Mouse (Mus musculus): ENCODE results near the gene Acd.

Acd gene

DNA sequence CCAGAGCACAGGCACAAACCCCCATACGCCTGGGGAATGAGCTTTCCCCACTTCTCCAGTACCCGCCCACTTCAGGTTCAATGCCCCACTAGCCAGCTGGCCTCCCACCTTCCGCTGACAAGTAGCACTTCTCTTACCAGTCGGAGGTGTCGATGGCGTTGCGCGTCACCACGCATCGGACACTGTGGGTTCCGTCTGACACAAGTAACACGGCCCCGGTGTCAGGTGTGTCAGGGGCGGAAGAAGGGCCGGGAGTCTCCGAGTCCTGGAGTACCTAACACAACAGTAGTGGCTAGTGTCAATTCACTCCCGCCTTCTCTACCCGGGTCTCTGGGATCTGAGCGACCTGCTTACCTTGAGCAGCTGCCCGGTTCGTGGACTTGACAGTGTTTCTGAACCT lies 336 bp downstream of the Acd start:
- peak; percentile 50 for DNase-seq

DNA sequence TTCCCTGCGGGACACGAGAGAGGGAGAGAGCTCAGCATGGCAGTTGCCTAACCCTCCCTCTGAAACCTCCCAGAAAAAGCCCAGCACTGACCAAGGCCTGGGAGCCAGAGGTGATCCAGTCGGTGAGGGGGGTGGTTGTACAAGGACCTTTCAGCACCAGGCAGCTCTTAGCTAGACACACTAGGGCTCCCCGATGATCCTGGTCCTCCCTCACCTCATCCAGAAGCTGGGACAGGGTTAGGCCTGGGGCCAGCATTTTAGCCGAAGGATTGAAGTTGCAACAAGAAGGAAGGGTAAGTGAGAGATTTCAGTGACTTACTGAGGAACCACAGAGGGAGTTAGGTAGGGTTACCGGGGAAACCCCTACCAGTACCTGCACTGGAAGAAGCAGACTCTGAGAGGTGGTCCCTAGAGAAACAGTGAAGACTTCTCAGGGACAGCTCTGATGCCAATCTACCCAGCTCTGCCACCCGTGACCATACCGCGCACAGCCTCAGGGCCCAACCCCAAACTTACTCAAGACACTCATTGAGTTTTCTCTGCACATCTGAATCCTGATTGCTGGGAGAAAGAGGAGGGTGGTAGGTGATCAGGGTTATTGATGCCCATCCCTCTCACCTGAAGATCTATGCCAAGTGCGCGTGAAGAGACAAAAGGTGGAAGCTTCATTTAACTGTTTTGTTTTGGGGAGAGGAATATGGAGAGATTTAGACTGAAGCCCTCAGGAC lies 1.2 kb downstream of the Acd start:
- DNase-seq, result no peak

DNA sequence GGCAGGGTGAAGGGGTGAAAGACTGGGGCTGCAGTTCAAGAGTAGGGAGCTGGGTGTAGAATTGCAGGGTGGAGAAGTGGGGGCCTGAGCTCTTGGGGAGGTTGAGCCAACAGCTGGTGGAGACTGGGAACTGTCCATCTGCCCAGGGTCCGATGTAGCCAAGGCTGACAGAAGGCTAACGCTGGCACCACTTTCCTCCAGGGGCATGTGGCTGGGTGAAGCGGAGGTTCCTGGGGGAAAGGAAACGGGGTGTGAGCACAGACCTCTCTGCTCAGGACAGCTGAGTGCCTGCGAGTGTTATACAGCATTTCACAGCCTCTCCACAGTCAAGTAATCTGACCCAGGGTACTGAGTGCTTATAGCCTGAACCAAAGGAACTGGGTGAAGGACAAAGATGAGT lies 2.2 kb downstream of the Acd start:
- DNase-seq, result no peak

DNA sequence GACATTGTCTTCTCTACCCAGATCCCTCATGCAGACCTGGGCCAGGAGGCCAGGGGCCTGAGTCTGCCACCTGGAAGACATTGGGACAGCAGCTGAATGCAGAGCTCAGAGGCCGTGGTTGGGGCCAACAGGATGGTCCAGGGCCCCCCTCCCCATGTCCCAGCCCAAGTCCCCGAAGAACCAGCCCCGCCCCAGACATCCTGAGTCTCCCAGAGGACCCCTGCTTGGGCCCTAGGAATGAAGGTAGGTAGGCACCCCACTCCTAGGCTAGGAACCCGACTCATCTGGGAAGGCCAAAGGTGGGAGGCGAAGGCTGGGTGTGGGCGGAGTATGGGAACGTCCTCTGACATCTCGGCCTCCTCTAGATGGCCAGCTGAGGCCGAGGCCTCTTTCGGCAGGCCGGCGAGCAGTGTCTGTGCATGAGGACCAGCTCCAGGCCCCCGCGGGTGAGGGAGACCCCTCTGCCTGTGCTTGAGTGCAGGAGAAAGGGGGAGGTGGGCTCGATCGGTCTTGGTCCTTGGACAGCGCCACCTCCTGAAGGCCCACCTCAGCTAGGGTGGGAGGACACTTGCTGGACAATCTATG lies 3.6 kb downstream of the Acd start:
- DNase-seq, result no peak

DNA sequence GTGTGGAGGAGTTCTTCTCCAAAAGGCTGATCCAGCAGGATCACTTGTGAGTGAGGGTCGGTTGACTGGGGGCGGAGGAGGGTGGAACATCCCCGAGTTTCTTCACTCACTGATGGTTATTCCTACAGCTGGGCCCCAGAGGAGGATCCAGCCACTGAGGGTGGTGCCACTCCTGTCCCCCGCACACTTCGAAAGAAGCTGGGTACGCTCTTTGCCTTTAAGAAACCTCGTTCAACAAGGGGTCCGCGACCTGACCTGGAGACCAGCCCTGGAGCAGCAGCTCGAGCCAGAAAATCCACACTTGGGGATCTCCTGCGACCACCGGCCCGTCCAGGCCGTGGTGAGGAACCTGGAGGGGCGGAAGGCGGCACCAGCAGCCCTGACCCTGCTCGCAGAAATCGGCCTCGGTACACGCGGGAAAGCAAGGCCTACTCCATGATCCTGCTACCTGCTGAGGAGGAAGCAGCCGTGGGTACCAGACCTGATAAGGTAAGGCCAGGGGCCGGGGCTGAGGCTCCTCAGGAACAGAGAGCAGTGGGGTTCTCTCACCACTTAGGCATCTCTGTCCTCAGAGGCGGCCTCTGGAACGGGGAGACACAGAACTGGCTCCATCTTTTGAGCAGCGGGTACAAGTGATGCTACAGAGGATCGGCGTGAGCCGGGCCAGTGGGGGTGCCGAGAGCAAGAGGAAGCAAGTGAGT lies 5.7 kb downstream of the Acd start:
- no peak for DNase-seq

DNA sequence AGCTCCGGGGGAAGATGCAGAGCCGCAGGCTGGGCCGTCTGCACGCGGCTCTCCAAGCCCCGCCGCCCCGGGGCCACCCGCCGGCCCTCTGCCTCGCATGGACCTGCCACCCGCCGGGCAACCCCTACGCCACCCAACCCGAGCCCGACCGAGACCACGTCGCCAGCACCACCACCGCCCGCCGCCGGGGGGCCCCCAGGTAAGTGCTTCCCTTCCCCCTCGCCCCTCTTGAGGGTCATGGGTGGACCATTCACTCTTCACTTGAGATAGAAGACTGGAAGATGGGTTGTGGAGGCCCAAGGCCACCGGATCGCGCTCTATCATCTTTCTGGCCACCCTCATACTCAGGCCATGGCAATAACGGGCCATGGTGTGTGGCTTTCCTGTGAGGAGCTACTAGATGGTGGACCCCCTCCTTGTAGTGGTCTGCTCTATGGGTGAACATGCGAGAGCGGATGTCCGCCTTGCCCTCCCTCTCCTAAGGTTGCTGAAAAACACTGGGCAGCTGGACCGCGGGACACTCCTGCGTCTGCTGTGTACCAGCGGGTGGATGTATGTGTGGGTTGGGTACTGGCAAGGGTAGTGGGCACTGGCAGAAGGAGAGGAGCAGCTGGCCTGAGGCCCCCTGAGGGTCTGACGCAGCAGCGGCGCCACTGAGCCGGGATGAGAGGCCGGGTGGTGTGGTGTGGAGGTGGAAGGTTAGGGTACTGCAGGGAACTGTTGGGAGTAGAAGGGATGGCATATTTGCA lies 6.7 kb downstream of the Acd start:
- DNase-seq, result peak; percentile 66

DNA sequence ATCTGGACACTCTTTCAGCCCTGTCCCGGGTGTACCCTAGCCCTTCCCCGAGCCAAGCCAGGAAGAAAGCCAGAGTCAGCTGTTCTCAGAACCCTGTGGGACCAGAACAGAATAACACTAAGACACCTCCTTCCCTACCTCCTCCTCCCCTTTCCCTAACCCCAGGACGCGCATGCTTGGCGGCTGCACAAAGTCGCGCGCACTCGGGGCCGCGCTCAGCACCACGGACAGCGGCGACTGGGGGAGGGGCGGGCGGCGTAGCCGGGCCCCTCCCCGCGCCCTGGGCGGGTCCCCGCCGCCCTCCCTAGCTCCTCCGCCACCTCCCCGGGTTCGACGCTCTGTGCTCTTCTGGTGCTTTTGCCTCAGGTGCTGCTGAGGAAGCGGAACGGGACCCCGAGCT lies 7.3 kb downstream of the Acd start:
- DNase-seq, result peak; percentile 85

DNA sequence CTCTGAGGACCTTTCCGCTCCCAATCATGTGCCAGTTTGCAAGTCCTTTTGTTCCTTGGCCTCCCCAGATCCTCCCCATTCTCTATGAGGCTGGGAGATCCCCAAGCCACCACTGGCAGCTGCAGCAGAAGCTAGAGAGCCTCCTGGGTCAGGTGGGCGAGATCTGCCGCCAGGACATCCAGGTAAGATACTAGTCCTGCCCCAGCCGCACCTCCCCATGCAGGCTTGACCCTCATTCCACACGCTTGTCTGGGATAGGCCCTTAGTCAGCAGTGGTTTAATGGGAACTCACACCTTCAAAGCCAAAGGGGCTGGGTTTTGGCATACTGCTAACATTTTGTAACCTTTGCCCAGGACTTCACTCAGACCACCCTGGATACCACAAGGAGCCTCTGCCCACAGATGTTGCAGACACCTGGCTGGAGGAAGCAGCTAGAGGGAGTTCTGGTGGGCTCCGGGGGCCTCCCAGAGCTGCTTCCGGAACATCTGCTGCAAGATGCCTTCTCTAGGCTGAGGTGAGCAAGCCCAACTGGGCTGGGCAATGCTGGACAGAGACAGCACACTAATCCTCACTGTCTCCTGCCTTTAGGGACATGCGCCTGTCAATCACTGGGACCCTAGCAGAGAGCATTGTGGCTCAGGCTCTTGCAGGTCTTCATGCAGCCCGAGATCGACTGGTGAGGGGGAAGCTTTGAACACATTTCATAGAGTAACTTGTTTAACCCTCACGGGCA lies 8.3 kb downstream of the Acd start:
- DNase-seq, result no peak

DNA sequence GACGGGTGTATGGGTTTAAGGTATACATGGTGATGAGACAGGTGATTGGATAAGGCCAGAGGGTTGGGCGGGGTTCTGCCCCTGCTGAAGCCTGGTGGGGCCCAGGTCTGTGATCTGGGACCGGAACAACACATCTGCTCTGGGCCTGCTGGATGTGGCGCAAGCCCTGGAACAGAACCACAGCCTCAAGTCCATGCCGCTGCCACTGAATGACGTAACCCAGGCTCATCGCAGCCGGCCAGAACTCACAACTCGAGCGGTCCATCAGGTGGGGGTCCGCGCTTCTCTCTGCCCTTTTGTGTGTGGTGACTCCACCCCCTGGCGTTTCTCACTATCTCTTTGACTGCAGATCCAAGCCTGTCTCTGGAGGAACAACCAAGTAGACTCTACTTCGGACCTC lies 9.9 kb downstream of the Acd start:
- no peak for DNase-seq

DNA sequence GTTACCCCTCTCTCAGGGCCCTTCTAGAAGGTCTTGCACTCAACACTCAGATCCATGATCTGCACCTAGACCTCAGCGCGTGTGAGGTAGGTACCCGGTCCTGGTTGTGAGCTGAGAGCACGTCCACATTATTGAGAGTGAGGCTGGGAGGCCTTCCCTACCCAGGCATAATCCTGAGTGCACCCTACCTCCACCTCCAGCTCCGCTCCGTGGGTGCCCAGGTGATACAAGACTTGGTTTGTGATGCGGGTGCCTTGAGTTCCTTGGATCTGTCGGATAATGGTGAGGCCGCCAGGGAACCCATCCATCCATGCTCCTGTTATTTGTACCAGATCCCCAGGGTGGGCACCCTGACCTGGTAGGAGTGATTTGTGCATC lies 10.9 kb downstream of the Acd start:
- no peak for DNase-seq

DNA sequence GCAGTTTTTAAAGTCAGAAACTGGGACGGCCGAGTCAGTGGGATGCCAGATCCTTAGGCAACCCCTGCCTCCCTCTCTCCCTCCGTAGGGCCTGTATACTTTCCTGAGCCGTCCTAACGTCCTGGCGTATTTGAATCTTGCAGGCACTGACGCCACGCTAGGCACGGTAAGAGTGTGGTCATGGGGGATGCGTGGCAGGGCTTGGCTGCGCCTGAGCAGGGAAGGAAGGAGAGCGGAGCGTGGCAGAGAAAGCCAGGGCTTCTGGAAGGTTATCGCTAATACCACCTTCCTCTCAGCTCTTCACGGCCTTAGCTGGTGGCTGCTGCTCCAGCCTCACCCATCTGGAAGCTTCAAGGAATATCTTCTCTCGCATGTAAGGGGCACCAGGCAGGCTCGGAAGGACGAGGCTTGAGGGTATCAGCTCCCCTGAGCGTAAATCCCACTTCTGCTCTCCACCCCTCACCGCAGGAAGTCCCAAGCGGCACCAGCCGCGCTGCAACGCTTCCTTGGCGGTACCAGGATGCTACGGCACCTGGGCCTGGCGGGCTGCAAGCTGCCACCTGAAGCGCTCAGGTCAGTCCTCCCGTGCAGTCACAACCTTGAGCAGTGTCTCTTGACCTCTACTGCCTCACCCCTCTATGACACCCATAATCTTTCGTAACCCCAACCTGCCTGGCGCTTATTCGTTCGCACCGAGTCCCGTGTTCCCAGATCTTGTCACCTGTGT lies 11.5 kb downstream of the Acd start:
- no peak for DNase-seq

DNA sequence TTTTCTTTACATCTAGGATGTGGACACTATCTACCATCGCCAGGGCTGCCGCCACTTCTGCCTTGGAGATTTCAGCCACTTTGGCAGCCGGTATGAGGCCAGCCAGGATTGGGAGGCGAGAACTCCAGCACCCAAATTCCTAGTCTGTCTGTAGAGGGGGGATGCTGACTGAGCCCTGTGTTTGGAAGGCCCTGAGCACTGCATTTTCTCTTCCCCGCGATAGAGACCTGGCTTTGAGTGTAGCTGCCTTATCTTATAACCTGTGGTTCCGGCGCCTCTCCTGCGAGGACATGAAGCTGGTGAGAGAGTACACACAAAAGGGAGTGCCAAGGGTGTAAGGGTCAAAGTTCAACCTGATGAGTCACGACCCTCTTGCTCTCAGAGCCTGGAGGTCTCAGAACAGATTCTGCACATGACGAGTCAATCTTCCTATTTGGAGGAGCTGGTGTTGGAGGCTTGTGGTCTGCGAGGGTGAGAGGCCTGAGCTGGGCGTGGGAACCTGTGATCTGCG lies 12.6 kb downstream of the Acd start:
- no peak for DNase-seq

DNA sequence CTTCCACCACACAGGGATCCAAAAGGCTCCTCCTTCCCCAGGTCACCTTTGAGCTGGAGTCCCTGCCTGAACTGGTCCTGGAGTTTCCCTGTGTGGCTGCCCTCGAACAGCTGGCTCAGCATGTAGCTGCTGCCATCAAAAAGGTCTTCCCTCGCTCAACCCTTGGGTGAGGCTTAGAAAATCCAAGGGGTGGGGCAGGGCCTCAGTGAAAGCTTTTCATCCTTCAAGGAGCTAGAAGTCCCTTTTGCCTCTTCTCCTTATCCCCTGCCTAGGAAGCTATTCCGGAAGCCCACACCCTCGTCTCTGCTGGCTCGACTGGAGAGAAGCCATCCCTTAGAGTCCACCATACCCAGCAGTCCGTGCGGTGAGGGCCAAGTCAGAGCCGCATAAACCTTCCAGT lies 13.4 kb downstream of the Acd start:
- no peak for DNase-seq

DNA sequence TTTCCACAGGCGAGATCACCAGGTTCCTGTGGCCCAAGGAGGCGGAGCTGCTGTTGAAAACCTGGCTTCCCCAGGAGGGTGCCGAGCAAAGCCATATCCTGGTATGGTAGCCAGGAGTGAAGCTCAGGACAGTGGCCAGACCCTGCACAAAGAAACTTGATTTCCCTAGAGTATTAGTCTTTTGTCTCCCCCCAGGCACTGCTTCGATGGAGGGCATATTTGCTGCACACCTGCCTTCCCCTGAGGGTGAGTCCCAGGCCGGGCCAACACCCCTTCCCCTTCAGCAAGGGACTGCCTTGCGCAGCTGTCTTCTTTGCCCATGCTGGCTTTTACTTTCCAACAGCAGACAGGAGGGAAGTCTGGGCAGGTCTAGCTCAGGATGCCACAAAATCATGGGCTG lies 14.4 kb downstream of the Acd start:
- no peak for DNase-seq

DNA sequence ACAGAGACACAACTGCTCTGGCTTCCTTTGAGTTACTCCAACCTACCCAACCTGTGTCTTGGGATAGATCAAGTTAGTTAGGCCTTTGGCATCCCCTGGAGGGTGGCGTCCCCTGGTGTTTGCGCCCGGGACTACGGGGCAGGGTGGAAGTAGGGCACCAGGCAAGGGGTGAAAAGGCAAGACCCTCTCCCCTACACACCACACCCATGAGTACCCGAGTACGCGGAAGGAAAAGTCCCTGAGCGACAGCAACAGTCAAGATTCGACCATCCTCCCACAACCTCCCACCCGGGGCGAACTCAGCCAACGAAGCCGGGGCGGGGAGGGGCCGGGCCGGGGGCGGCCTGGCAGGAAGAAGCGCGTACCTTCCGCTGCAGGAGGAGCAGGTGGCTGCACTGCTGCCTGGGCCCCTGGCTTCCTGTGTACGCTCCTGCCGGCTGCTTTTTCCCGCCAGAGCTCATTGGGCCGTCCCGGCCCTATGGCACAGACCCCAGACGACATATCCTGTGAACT lies 15.1 kb downstream of the Acd start, which contains the start of gene Carmil2:
Carmil2 (plus strand) TSS at position 479 of the 513 bp plus-strand sequence.
- no peak for DNase-seq

DNA sequence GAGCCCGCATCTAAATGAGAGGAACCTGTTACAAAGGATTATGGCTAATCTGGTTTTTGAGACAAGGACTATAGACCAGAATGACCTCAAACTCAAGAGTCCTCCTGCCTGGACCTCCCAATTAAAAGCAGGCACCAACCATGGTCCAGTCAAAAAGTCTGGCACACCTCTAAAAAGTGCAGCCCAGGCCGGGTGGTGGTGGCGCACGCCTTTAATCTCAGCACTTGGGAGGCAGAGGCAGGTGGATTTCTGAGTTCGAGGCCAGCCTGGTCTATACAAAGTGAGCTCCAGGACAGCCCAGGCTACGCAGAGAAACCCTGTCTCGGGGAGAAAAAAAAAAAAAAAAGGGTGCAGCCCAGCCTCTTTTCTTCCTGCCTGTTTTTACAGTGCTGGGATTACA lies 15.6 kb downstream of the Acd start:
- no peak for DNase-seq

DNA sequence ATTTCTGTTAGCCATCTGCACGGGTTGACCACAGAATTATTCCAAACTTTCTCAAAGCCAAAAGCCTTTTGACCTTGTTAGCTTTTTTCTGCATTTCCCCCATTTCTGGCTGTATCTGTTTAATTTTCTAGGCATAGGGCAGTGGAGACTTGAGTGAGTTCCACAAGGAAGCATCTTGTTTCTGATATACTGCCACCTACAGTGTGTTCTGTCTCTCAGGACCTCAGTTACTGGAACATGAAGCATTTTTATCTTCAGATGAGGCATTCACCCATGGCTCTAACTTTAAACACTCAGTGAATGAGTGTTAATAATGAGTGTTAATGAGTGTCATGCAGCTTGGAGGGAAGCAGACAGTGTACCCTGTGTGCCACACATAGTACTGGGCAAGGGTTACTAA lies 23.0 kb downstream of the Acd start:
- no peak for DNase-seq

DNA sequence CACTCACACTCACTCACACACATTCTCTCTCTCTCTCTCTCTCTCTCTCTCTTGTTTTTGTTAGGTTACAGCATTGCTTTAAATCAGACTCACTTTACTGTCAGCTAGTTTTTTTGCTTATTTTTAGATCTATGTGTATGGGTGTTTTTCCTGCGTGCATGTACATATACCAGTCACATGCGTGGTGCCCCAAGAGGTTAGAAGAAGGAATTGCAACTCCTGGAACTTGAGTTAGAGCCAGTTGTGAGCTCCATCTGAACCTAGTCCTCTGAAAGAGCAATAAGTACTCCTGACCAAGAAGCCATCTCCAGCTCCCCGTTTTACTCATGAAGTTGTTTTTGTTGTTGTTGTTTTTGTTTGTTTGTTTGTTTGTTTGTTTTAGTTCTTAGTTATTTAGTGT lies 39.7 kb downstream of the Acd start:
- DNase-seq, result no peak

DNA sequence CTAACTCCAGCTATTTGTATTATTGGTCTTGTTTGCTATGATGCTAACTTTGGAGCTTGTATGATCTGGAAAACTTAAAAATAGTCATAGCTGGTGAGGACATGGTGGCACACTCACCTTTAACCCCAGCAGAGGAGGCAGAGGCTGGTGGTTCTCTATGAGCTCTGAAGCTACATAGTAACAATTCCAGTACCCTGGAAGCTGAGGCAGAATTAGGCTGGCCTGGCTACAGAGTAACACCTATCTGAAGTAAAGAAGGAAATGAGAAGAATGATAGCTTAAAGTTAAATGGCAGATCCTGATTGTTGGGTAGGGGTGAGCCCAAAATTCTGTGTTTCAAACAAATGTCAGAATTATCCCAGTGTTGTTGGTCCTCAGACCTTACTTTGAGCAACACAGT lies 43.3 kb downstream of the Acd start:
- no peak for DNase-seq

DNA sequence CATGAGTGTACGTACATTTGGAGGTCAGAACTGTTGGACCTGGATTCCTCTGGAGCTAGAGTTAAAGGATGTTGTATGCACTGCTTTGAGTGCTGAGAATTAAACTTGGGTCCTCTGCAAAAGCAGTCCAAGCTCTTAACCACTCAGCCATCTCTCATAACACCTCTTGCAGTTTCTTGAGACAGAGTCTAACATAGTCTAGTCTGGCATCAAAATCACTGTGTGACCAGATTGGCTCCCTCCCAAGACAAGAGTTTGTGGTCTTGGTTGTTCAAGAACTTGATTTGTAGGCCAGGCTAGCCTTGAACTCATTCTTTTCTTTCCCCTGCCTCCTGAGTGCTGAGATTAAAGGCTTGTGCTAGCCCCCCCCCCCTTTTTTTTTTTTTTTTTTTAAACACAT lies 52.0 kb downstream of the Acd start:
- DNase-seq, result no peak
